Mouse (Mus musculus): ENCODE measurements at regions not wholly inside any gene's neighbourhood (a gene's known extent, or its start where the extent isn't known, plus 50 kb on each side); places are given as distances from the start of the nearest gene placed in this dataset.

DNA sequence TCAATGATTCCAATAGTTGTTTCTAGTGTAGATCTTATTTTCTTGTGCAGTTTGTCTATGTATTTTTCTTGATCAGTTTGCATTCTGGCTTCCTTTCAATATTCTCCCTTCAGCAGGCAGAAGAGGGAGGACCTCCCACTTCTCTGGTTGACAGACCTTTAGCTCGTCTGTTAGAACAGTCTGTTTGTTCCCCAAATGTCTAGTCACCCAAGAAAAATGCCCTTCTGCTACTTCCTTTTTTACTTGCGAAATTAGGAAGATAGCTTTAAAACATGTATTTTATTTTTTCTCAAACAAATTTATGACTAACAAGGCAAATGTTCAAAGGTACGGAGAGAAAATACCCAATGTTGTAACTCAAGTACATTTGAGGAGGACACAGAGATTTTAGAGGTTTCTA lies 1128.5 kb upstream of the Zeb2 start:
- no peak for TF ChIP-seq CTCF (IDR thresholded peaks at IDR 0.05; ENCODE audit: extremely low read depth, insufficient read depth, insufficient read length, insufficient replicate concordance)
- TF ChIP-seq POLR2A (IDR thresholded peaks at IDR 0.05; ENCODE audit: low read depth, low read length) = no peak
